Mouse (Mus musculus): ENCODE measurements around the gene Srd5a1.

- TF ChIP-seq CTCF (IDR thresholded peaks at IDR 0.05; ENCODE audit: borderline replicate concordance, insufficient read depth, low read length) (no peak), POLR2A (IDR thresholded peaks at IDR 0.05; ENCODE audit: low read depth, low read length) (no peak)
These were observed 79.8 kb downstream of the Srd5a1 start for GRCm38 (mm10) chr13:69531431-69531830.
